Mouse (Mus musculus) hindbrain, postnatal 0 days (tissue): Measurements from ENCODE around the gene Ptgis. TPM values are rescaled to one million over a fixed set of nuclear protein-coding genes. Genes with fewer than 3 reads are reported as not detected.

Experiments used
- ATAC-seq: fragments of 200-750 bp; cut with Nextera tagmentation; 2 replicates; pipeline ENCODE4 v1.8.0; 2017; ENCODE audit warnings: mild to moderate bottlenecking, moderate TSS enrichment, moderate library complexity
- DNase-seq: peaks from one replicate; pipeline ENCODE4 v3.0.0-alpha.2; 2015; ENCODE audit warnings: low spot score
- H3K27ac ChIP-seq: fragments of 300-500 bp; sonication (generic); 2 replicates; pipeline ENCODE4 v1.5.1; 2014; ENCODE audit warnings: mild to moderate bottlenecking
- H3K27me3 ChIP-seq: fragments of 300-500 bp; sonication (generic); 2 replicates; pipeline ENCODE4 v1.6.1; 2014; ENCODE audit warnings: low read length, mixed read lengths; ENCODE audit not compliant: insufficient read depth
- H3K36me3 ChIP-seq: fragments of 300-500 bp; sonication (generic); 2 replicates; pipeline ENCODE4 v1.6.1; 2014; ENCODE audit warnings: low read length, mixed read lengths; ENCODE audit not compliant: insufficient read depth
- H3K4me1 ChIP-seq: fragments of 300-500 bp; sonication (generic); 2 replicates; pipeline ENCODE4 v1.6.1; 2014; ENCODE audit warnings: antibody characterized with exemption, low read length, mixed read lengths; ENCODE audit not compliant: insufficient read depth
- H3K4me2 ChIP-seq: fragments of 300-500 bp; sonication (generic); 2 replicates; pipeline ENCODE4 v1.6.1; 2014; ENCODE audit warnings: low read depth, mild to moderate bottlenecking, low read length, moderate library complexity, mixed read lengths
- H3K4me3 ChIP-seq: fragments of 300-500 bp; sonication (generic); 2 replicates; pipeline ENCODE4 v1.5.1; 2014; ENCODE audit warnings: low read length
- H3K9ac ChIP-seq: fragments of 300-500 bp; sonication (generic); replicated peaks from 2 replicates; pipeline ENCODE4 v1.6.1; 2014; ENCODE audit warnings: mild to moderate bottlenecking, low read length, moderate library complexity, mixed read lengths
- H3K9me3 ChIP-seq: fragments of 300-500 bp; sonication (generic); 2 replicates; pipeline ENCODE4 v1.6.1; 2016; ENCODE audit warnings: low read length, mixed read lengths
- CTCF ChIP-seq: IDR thresholded peaks from 2 replicates; pipeline ENCODE4 v1.5.1; 2016; ENCODE audit warnings: antibody characterized with exemption, control low read depth, low read depth
- WGBS: fragments of 180-500 bp; shearing (Covaris S2); extraction: QIAGEN DNeasy Blood & Tissue Kit; methylation state at CpG from one replicate; pipeline ENCODE4 v1.1.7; 2014; 5-methylcytosine and 5-hydroxymethylcytosine counted together
- polyA plus RNA-seq: library from polyadenylated mRNA; unstranded; fragments of >200 nt; fragmentation: Nextera tagmentation; extraction: Ambion mirVana; gene quantifications from 2 replicates; pipeline ENCODE4 v1.2.1, GENCODE M21; 2015
- total RNA-seq: library from RNA; depleted of rRNA; stranded (reverse); fragments of >200 nt; gene quantifications from 2 replicates; pipeline ENCODE4 v1.2.3, GENCODE M21; 2014

Gene Ptgis
- total and polyA plus RNA-seq, 2 experiments from 2014 or later: 4.4 to 7.7 TPM

DNA sequence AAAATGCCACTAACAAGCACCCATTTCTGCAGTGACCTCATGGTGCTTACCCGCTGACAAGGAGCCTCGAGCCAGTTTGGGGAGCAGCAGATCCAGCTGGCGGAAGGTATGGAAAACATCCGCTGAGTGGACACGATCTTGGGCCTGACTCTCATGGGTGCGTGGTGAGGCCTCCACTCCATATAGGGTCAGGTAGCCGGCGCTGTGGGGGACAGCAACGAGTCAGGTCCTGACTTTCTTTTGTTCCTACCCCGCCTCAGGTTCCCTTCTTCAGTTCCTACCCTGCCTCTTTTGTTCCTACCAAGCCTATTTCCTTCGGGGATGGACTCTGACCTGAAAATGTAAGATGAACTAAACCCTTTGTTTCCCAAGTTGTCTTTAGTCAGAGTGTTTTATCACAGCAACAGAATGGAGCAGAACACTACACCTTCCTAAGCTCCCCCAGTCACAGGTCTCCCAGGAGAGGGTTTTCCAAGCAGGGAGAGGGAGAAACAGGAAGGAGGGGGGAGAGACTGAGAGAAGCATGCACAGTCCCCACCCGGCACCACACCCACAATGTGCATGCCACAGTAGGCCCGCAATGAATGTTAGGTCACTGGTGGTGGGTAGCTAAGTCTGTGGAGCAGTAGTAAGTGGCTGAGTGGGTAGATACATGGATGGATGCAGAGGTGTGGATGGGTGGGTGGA, 19.1 kb downstream of the Ptgis start:
- H3K4me2 ChIP-seq: no peak overlapping the region
- H3K4me1 ChIP-seq: no peaks in the 10 kb centered on the region; the same call in 1 of the 2 replicates
- H3K27ac ChIP-seq: no peak overlapping the region
- H3K27me3 ChIP-seq: no peaks in the 10 kb centered on the region
- ATAC-seq (no peak), DNase-seq (no peak)
- H3K36me3 ChIP-seq: no peaks in the 10 kb centered on the region
- 84% methylated on average over 13 of the region's 13 CpGs for WGBS
- H3K9me3 ChIP-seq: no peaks in the 10 kb centered on the region
- no peak for TF ChIP-seq CTCF
- H3K4me3 ChIP-seq: no peak overlapping the region
- no peak overlapping the region for H3K9ac ChIP-seq

DNA sequence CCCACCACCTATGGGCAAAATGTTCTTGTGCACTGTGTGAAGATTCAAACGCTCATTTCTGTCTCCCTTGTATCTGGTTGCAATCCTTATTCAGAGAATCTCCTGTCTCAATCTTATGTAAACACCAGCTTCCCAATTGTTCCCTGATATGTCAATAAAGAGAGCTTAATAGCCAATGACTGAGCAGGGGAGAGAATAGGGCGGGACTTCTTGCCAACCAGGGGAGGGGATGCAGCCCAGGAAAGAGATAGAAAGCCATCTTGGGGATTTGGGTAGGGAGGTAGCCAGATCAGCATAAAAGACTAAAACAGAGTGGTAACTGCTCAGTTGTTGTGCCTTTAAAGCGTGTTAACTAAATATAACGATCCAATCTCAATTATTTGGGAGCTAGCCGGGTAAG, 19.7 kb downstream of the Ptgis start:
- H3K27me3 ChIP-seq: no peaks in the 10 kb centered on the region
- 82% methylated on average over 5 of the region's 5 CpGs for WGBS
- H3K9ac ChIP-seq: no peak overlapping the region
- no peaks in the 10 kb centered on the region; the same call in 1 of the 2 replicates for H3K4me1 ChIP-seq
- TF ChIP-seq CTCF: no peak
- no peak for DNase-seq
- H3K9me3 ChIP-seq: no peaks in the 10 kb centered on the region
- no peak overlapping the region for H3K27ac ChIP-seq
- H3K4me3 ChIP-seq: no peak overlapping the region
- no peak overlapping the region for H3K4me2 ChIP-seq
- ATAC-seq: no peak
- no peaks in the 10 kb centered on the region for H3K36me3 ChIP-seq

DNA sequence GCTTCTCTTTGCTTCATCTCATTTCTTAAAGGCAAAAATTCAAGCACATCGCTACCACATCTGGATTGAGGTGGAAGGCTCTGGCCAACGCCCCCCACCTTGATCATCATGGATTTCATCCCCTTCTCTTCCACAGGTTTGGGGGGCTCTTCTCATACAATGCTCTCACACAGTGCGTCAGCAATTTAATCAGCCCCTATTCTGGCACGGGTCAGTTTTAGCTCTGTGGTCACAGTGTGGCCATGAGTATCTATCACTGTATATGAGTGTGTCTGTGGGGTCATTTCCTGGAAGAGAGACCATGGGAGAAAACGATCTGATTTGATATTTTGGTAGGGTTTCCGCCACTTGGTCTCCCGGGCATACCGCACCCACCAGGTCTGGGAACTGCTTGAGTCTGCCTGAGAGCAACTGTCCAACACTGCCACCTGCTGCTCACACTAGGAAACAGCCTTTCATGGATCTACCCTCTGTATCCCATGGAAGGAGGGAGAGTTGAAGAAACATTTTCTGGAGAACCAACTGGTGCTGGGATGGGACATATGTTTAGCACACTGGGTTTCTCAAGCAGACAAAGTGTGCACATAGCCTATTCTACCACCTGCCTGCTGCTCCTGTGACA, 21.1 kb downstream of the Ptgis start:
- WGBS: 44% methylated on average over 8 of the region's 8 CpGs
- Histone ChIP-seq H3K9ac (peak overlapping the region; percentile 38; the same call in 1 of the 2 replicates), H3K4me2 (peak overlapping the region; percentile 38; the same call in 1 of the 2 replicates), H3K36me3 (no peaks in the 10 kb centered on the region), H3K27me3 (no peaks in the 10 kb centered on the region), H3K9me3 (no peaks in the 10 kb centered on the region), H3K4me1 (no peaks in the 10 kb centered on the region; the same call in 1 of the 2 replicates), H3K27ac (no peak overlapping the region), H3K4me3 (no peak overlapping the region)
- TF ChIP-seq CTCF: peak; percentile 98
- DNase-seq (peak; percentile 94), ATAC-seq (peak; percentile 89)

DNA sequence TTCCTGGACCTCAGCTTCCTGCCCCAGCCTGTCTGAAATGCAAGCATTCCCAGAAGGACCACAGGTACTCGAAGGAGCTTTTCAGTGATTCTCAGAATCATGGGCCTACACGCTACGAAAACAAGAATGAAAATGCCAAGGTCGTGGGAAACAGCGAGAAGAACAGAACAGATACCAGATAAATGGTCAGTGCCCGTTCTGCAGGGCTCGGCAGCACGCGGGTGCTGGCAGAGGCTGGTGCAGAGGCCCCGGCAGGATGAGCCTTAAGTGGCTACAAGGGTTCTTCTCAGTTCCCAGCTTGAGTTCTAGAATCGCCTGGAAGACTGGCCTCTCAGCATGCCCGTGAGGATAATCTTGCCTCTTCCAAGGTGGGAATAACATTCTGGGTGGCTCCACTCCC, 26.7 kb downstream of the Ptgis start:
- DNase-seq (no peak), ATAC-seq (no peak)
- Histone ChIP-seq H3K9ac (no peak overlapping the region), H3K4me1 (no peaks in the 10 kb centered on the region), H3K36me3 (no peaks in the 10 kb centered on the region), H3K4me3 (no peak overlapping the region), H3K27ac (no peak overlapping the region), H3K9me3 (no peaks in the 10 kb centered on the region), H3K27me3 (no peaks in the 10 kb centered on the region), H3K4me2 (no peak overlapping the region)
- 96% methylated on average over 12 of the region's 12 CpGs for WGBS
- no peak for TF ChIP-seq CTCF

DNA sequence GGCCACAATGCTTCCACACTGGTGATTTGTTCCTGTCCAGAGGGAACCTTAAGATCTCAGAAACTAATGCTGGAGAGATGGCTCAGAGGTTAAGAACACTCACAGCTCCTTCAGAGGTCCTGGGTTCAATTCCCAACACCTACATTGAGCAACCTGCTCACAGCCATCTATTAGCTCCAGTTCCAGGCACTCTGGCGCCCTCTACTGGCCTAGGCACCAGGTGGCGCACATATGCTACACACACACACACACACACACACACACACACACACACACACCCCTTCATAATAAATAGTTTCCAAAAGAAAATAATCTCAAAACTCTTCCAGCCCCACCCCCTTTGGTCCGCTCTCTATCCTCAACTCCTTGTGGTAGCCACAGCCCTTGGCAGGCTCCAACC, 27.3 kb downstream of the Ptgis start:
- ATAC-seq (no peak), DNase-seq (no peak)
- TF ChIP-seq CTCF: peak; percentile 47
- Histone ChIP-seq H3K4me2 (no peak overlapping the region), H3K9me3 (no peaks in the 10 kb centered on the region), H3K36me3 (no peaks in the 10 kb centered on the region), H3K9ac (no peak overlapping the region), H3K27ac (no peak overlapping the region), H3K4me3 (no peak overlapping the region), H3K27me3 (no peaks in the 10 kb centered on the region), H3K4me1 (no peaks in the 10 kb centered on the region)
- WGBS: 90% methylated on average over 3 of the region's 3 CpGs

DNA sequence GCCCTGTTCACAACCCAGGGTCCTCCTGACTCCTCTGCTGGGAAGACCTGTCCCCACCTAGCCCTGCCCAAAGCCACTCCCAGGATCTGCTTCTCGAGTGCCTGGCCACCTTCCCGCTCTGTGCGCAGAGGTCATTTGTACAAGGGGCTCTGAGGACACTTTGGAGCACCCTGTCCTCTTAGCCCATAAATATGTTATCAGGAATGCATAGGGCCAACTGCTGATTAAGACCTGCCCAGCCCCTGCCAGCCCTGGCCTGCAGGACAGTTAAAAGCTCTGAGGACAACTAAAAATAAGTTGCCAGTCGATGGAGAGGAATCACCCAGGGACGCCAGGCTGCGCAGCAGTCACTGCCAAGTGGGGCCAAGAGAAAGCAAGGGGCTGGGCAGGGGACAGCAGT, 27.9 kb downstream of the Ptgis start:
- Histone ChIP-seq H3K27ac (no peak overlapping the region), H3K9ac (no peak overlapping the region), H3K4me1 (no peaks in the 10 kb centered on the region), H3K4me3 (no peak overlapping the region), H3K4me2 (no peak overlapping the region), H3K27me3 (no peaks in the 10 kb centered on the region), H3K36me3 (no peaks in the 10 kb centered on the region), H3K9me3 (no peaks in the 10 kb centered on the region)
- DNase-seq: no peak
- ATAC-seq: no peak
- 92% methylated on average over 6 of the region's 6 CpGs for WGBS
- no peak for TF ChIP-seq CTCF

DNA sequence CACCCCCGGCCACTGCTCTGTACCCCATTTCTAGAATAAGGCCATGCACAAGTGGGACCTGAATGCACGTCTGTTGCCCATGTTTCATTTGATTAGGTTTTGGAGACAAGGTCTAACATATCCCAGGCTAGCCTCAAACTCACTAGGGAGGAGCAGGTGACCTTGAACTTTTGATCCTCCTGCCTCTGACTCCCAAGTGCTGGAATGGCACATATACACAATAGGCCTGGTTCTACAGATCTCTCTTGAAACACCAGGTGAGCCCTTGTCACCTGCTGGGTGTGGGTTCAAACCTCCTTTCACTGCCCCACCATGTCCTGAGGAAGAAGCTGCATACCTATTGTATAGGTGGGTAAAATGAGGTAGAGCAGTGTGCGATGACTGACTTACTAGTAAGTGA, 28.3 kb downstream of the Ptgis start:
- DNase-seq: no peak
- Histone ChIP-seq H3K4me1 (no peaks in the 10 kb centered on the region), H3K36me3 (no peaks in the 10 kb centered on the region), H3K9ac (no peak overlapping the region), H3K4me2 (no peak overlapping the region), H3K9me3 (no peaks in the 10 kb centered on the region), H3K4me3 (no peak overlapping the region), H3K27ac (no peak overlapping the region), H3K27me3 (no peaks in the 10 kb centered on the region)
- no peak for ATAC-seq
- no peak for TF ChIP-seq CTCF
- 92% methylated on average over 3 of the region's 3 CpGs for WGBS
